Mouse (Mus musculus): Measurements from ENCODE around the gene Acin1. TPM values are rescaled to one million over a fixed set of nuclear protein-coding genes. Genes with fewer than 3 reads are reported as not detected.
A peak's percentile ranks its signal among the peaks of the same experiment; 100 is the strongest.

Gene Acin1
- polyA plus RNA-seq, 1 experiment: 121 TPM

GRCm38 (mm10) chr14:54701298-54701697, 14.6 kb upstream of the Acin1 start:
- Histone ChIP-seq H3K4me1 (ENCODE audit: control insufficient read depth, insufficient read depth, low read length) (no peaks in the 10 kb centered on the region), H3K4me3 (replicated peaks; ENCODE audit: extremely low read depth, low read depth, low read length) (no peak overlapping the region)
- TF ChIP-seq POLR2A (IDR thresholded peaks at IDR 0.05; ENCODE audit: borderline replicate concordance, extremely low read depth, low read depth, low read length): no peak
- TF ChIP-seq CTCF (IDR thresholded peaks at IDR 0.05; ENCODE audit: insufficient read depth, low read length): peak; percentile 97
- DNase-seq: peak; percentile 83
- 6% methylated on average over 6 of the region's 6 CpGs for WGBS

GRCm38 (mm10) chr14:54699586-54699985, 12.9 kb upstream of the Acin1 start:
- no peak overlapping the region for H3K4me3 ChIP-seq (replicated peaks; ENCODE audit: extremely low read depth, low read depth, low read length)
- no peaks in the 10 kb centered on the region for H3K4me1 ChIP-seq (ENCODE audit: control insufficient read depth, insufficient read depth, low read length)
- no peak for TF ChIP-seq POLR2A (IDR thresholded peaks at IDR 0.05; ENCODE audit: borderline replicate concordance, extremely low read depth, low read depth, low read length)
- no peak for TF ChIP-seq CTCF (IDR thresholded peaks at IDR 0.05; ENCODE audit: insufficient read depth, low read length)
- 40% methylated on average over 3 of the region's 3 CpGs for WGBS
- DNase-seq: no peak

GRCm38 (mm10) chr14:54698733-54699132, 12.0 kb upstream of the Acin1 start, which contains the start of gene Gm29776:
Gene Gm29776, minus strand, starts transcription at chr14:54698833.
- 59% methylated on average over 4 of the region's 4 CpGs for WGBS
- Histone ChIP-seq H3K4me1 (ENCODE audit: control insufficient read depth, insufficient read depth, low read length) (no peaks in the 10 kb centered on the region), H3K4me3 (replicated peaks; ENCODE audit: extremely low read depth, low read depth, low read length) (no peak within 1 kb of the TSS)
- TF ChIP-seq POLR2A (IDR thresholded peaks at IDR 0.05; ENCODE audit: borderline replicate concordance, extremely low read depth, low read depth, low read length): no peak
- no peak for TF ChIP-seq CTCF (IDR thresholded peaks at IDR 0.05; ENCODE audit: insufficient read depth, low read length)
- DNase-seq: no peak

GRCm38 (mm10) chr14:54696752-54697151, 10.0 kb upstream of the Acin1 start:
- 92% methylated on average over 4 of the region's 4 CpGs for WGBS
- TF ChIP-seq CTCF (IDR thresholded peaks at IDR 0.05; ENCODE audit: insufficient read depth, low read length): no peak
- no peak for TF ChIP-seq POLR2A (IDR thresholded peaks at IDR 0.05; ENCODE audit: borderline replicate concordance, extremely low read depth, low read depth, low read length)

GRCm38 (mm10) chr14:54695042-54695441, 8.3 kb upstream of the Acin1 start:
- H3K4me3 ChIP-seq (replicated peaks; ENCODE audit: extremely low read depth, low read depth, low read length): no peak overlapping the region
- TF ChIP-seq CTCF (IDR thresholded peaks at IDR 0.05; ENCODE audit: insufficient read depth, low read length) (no peak), POLR2A (IDR thresholded peaks at IDR 0.05; ENCODE audit: borderline replicate concordance, extremely low read depth, low read depth, low read length) (no peak)
- WGBS: 47% methylated on average over 6 of the region's 6 CpGs

More at GRCm38 (mm10) chr14:54696752-54697151, 10.0 kb upstream of the Acin1 start:
- Histone ChIP-seq H3K4me3 (replicated peaks; ENCODE audit: extremely low read depth, low read depth, low read length) (no peak overlapping the region), H3K4me1 (ENCODE audit: control insufficient read depth, insufficient read depth, low read length) (no peaks in the 10 kb centered on the region)
- no peak for DNase-seq

GRCm38 (mm10) chr14:54687251-54687650, 520 bp upstream of the Acin1 start:
- 2% methylated on average over 8 of the region's 8 CpGs for WGBS
- DNase-seq: no peak
- peaks cover 12% of the 10 kb centered on the region for H3K4me1 ChIP-seq (ENCODE audit: control insufficient read depth, insufficient read depth, low read length)
- peak overlapping the region; percentile 71 for H3K4me3 ChIP-seq (replicated peaks; ENCODE audit: extremely low read depth, low read depth, low read length)
- no peak for TF ChIP-seq CTCF (IDR thresholded peaks at IDR 0.05; ENCODE audit: insufficient read depth, low read length)
- no peak for TF ChIP-seq POLR2A (IDR thresholded peaks at IDR 0.05; ENCODE audit: borderline replicate concordance, extremely low read depth, low read depth, low read length)

More at GRCm38 (mm10) chr14:54695042-54695441, 8.3 kb upstream of the Acin1 start:
- H3K4me1 ChIP-seq (ENCODE audit: control insufficient read depth, insufficient read depth, low read length): no peaks in the 10 kb centered on the region
- no peak for DNase-seq

GRCm38 (mm10) chr14:54686063-54686521, 639 bp downstream of the Acin1 start, which contains the start of gene 1700123O20Rik:
Gene 1700123O20Rik, plus strand, starts transcription at chr14:54686216.
- no peak for DNase-seq
- Histone ChIP-seq H3K4me3 (replicated peaks; ENCODE audit: extremely low read depth, low read depth, low read length) (peak within 1 kb of the TSS; percentile 98), H3K4me1 (ENCODE audit: control insufficient read depth, insufficient read depth, low read length) (peaks cover 12% of the 10 kb centered on the region)
- peak; percentile 57; the same call in 1 of the 2 replicates for TF ChIP-seq POLR2A (IDR thresholded peaks at IDR 0.05; ENCODE audit: borderline replicate concordance, extremely low read depth, low read depth, low read length)
- TF ChIP-seq CTCF (IDR thresholded peaks at IDR 0.05; ENCODE audit: insufficient read depth, low read length): no peak; the same call in 1 of the 2 replicates
- under 1% methylated on average over 41 of the region's 41 CpGs for WGBS

GRCm38 (mm10) chr14:54685471-54685870, 1.3 kb downstream of the Acin1 start:
- DNase-seq: peak; percentile 17
- peak overlapping the region; percentile 98 for H3K4me3 ChIP-seq (replicated peaks; ENCODE audit: extremely low read depth, low read depth, low read length)
- 4% methylated on average over 8 of the region's 8 CpGs for WGBS

GRCm38 (mm10) chr14:54682396-54682795, 4.3 kb downstream of the Acin1 start:
- Histone ChIP-seq H3K4me1 (ENCODE audit: control insufficient read depth, insufficient read depth, low read length) (peaks cover 8% of the 10 kb centered on the region), H3K4me3 (replicated peaks; ENCODE audit: extremely low read depth, low read depth, low read length) (no peak overlapping the region)
- no peak for DNase-seq
- TF ChIP-seq POLR2A (IDR thresholded peaks at IDR 0.05; ENCODE audit: borderline replicate concordance, extremely low read depth, low read depth, low read length) (no peak), CTCF (IDR thresholded peaks at IDR 0.05; ENCODE audit: insufficient read depth, low read length) (no peak)
- WGBS: 84% methylated on average over 3 of the region's 3 CpGs

More at GRCm38 (mm10) chr14:54685471-54685870, 1.3 kb downstream of the Acin1 start:
- TF ChIP-seq POLR2A (IDR thresholded peaks at IDR 0.05; ENCODE audit: borderline replicate concordance, extremely low read depth, low read depth, low read length) (no peak), CTCF (IDR thresholded peaks at IDR 0.05; ENCODE audit: insufficient read depth, low read length) (no peak)
- H3K4me1 ChIP-seq (ENCODE audit: control insufficient read depth, insufficient read depth, low read length): peaks cover 12% of the 10 kb centered on the region

GRCm38 (mm10) chr14:54678657-54679304, 8.0 kb downstream of the Acin1 start:
- Histone ChIP-seq H3K4me1 (ENCODE audit: control insufficient read depth, insufficient read depth, low read length) (peaks cover 5% of the 10 kb centered on the region; the same call in 1 of the 2 replicates), H3K4me3 (replicated peaks; ENCODE audit: extremely low read depth, low read depth, low read length) (no peak overlapping the region)
- TF ChIP-seq POLR2A (IDR thresholded peaks at IDR 0.05; ENCODE audit: borderline replicate concordance, extremely low read depth, low read depth, low read length): no peak
- 81% methylated on average over 16 of the region's 16 CpGs for WGBS
- no peak for DNase-seq
